Mouse (Mus musculus) monocyte, adult 59 days (primary cell): ENCODE measurements around the gene Lsm2. TPM values are rescaled to one million over a fixed set of nuclear protein-coding genes. Genes with fewer than 3 reads are reported as not detected.

Experiments
- total RNA-seq, 2 experiments: library from RNA; stranded (reverse); gene quantifications; one replicate each; pipeline ENCODE4 v1.2.4; 2023

The Lsm2 gene
- 10 to 100 TPM; 18.6 to 21.1 TPM for total RNA-seq

DNA sequence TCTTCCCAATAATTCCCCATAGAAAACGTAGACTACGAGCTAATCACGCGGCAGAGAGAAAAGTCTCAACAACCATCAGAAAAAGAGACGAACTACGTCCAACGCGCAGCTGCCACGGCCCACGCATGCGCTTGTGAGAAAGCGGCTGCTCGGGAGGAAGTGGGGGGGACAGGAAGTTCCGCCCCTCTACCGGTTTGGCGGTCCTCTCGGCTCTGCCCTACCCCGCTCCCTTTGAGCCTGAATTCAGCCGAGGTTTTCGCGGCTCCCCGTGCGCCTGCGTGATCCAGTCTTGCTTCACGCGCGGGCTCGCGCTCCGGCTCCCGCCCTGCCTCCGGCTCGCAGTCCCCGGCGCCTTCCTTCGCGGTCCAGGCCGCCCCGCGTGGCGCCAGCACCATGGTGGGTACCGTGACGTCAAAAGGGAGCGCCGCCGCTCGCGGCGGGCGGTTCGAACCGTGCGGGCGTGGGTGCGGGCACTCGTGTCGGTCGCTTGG, at the start of gene Lsm2:
Gene Lsm2 (plus strand): TSS at position 173 of the 491 bp plus-strand sequence.

DNA sequence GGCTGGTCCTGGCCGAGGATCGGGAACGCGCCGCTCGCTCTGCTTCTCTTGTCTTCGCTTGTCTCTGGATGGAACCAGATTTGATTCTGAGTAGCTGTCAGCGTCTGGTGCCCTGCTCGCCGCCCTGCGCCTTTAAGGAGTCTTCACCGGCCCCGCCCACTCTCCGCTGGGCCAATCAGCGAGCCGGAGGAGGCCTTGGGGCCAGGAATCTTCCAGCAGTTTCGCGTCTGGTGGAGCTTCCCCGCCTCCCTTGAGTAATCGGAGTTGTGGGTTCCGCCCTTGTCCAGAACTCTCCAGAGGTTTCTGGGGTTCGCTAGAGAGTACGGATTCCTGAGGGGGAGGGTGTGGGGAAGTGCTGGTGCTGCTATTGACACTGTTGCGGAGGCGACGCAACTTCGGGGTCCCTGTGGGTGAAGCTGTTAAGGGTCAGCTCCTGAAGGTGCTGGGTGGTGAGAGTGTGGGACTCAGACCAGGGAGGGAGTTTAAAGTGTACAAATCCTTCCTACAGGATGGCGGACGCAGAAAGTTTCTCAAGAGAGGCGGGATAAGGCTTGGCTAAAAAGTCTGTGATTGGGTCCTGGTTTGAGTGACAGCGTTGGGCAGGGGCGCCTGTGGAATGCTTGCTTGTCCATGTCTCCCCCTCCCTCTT, 22.4 kb upstream of the Lsm2 start, which contains the start of gene Hspa1b:
Gene Hspa1b (minus strand): TSS at position 109 of the 649 bp plus-strand sequence.

GRCm38 (mm10) chr17:34969822-34970221, 11.8 kb upstream of the Lsm2 start, which contains the start of gene Gm20481:
Gm20481 (plus strand) TSS chr17:34969912.

DNA sequence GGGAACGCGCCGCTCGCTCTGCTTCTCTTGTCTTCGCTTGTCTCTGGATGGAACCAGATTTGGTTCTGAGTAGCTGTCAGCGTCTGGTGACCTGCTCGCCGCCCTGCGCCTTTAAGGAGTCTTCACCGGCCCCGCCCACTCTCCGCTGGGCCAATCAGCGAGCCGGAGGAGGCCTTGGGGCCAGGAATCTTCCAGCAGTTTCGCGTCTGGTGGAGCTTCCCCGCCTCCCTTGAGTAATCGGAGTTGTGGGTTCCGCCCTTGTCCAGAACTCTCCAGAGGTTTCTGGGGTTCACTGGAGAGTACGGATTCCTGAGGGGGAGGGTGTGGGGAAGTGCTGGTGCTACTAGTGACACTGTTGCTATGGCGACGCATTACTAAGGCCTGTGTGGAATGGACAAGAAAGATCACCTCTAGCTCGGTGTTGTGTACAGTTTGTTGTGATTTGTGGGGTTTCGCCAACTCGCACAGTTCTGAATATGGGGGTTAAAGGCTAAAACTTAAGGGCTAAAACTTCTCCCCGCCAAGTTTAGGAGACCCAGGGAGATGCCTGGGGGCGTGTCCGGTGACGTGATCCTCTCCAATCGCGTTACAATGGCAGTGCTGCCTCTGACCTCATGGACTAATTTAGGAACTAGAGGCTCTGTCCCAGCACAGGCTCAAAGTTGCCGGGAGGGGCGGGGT, 9.5 kb upstream of the Lsm2 start, which contains the start of the genes Hspa1a and Hspa1l:
Gene Hspa1a (minus strand): TSS at position 88 of the 681 bp plus-strand sequence.
Gene Hspa1l (plus strand): TSS at position 635 of the 681 bp plus-strand sequence.

GRCm38 (mm10) chr17:35000717-35001451, 19.2 kb downstream of the Lsm2 start, which contains the start of gene Vars:
Vars (plus strand) TSS chr17:35000987.

DNA sequence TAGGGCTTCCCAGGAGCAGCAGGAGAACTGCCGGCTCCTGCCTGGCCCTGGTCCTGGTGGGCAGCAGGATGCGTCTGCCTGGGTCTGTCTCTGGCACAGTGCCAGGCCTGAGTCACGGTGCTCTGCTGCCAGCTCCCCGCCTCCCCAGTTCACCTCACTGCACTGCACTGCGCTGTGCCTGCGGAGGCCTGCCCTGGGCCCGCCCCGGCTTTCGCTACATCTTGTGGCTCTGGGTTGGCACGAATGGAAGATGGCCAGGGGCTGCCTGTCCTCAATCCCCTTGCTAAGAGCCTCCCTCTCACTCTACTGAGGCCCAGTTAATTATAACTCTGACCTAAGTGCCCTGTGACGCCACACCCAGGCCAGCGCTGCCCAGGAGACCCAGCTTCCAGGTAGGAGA, 34.7 kb downstream of the Lsm2 start, which contains the start of gene Vwa7:
Gene Vwa7 (plus strand): TSS at position 204 of the 400 bp plus-strand sequence.

GRCm38 (mm10) chr17:35027277-35028068, 45.8 kb downstream of the Lsm2 start, which contains the start of gene Sapcd1:
Sapcd1 (minus strand) TSS chr17:35028016.

Other genes starting within 250 kb of the Lsm2 start
- 10 to 100 TPM in 1 of 2 experiments, 1 to 10 TPM in 1; 5.0 to 25.9 TPM for gene C4b, start 238.0 kb upstream of the Lsm2 start, total RNA-seq
- not detected for gene Cyp21a1, start 177.3 kb upstream of the Lsm2 start, total RNA-seq
- gene Stk19, start 144.9 kb upstream of the Lsm2 start, total RNA-seq, result 10 to 100 TPM; 64.1 to 71.7 TPM
- gene Dxo, start 144.8 kb upstream of the Lsm2 start, total RNA-seq, result 10 to 100 TPM; 48.5 to 48.9 TPM
- 10 to 100 TPM; 83.5 to 92.5 TPM for gene Skiv2l, start 131.7 kb upstream of the Lsm2 start, total RNA-seq
- gene Nelfe, start 131.5 kb upstream of the Lsm2 start, total RNA-seq, result 10 to 100 TPM; 21.6 to 31.4 TPM
- gene Cfb, start 119.3 kb upstream of the Lsm2 start, total RNA-seq, result 10 to 100 TPM; 10.9 to 15.3 TPM
- 1 to 10 TPM; 3.3 to 3.8 TPM for gene Zbtb12, start 102.4 kb upstream of the Lsm2 start, total RNA-seq
- not detected for gene Gm20547, start 99.8 kb upstream of the Lsm2 start, total RNA-seq
- gene C2, start 83.6 kb upstream of the Lsm2 start, total RNA-seq, result 10 to 100 TPM; 16.6 to 17.2 TPM
- gene Ehmt2, start 83.4 kb upstream of the Lsm2 start, total RNA-seq, result 100 to 1,000 TPM; 134 to 139 TPM
- not detected for gene Slc44a4, start 67.4 kb upstream of the Lsm2 start, total RNA-seq
- gene Neu1, start 50.6 kb upstream of the Lsm2 start, total RNA-seq, result 10 to 100 TPM; 58.9 to 60.2 TPM
- 100 to 1,000 TPM; 240 to 289 TPM for gene Hspa1b, start 22.6 kb upstream of the Lsm2 start, total RNA-seq
- not detected for gene Gm20481, start 11.9 kb upstream of the Lsm2 start, total RNA-seq
- 100 to 1,000 TPM; 322 to 373 TPM for gene Hspa1a, start 9.7 kb upstream of the Lsm2 start, total RNA-seq
- under 1 TPM; 0.55 to 0.76 TPM for gene Hspa1l, start 9.2 kb upstream of the Lsm2 start, total RNA-seq
- 10 to 100 TPM; 89.4 to 93.9 TPM for gene Vars, start 19.1 kb downstream of the Lsm2 start, total RNA-seq
- under 1 TPM in 1 of 2 experiments, not detected in 1; 0.16 TPM for gene Vwa7, start 34.7 kb downstream of the Lsm2 start, total RNA-seq
- not detected for gene Sapcd1, start 46.2 kb downstream of the Lsm2 start, total RNA-seq
- gene Msh5, start 64.9 kb downstream of the Lsm2 start, total RNA-seq, result 1 to 10 TPM; 1.0 to 2.2 TPM
- 100 to 1,000 TPM; 258 to 267 TPM for gene Clic1, start 68.1 kb downstream of the Lsm2 start, total RNA-seq
- gene Ddah2, start 77.2 kb downstream of the Lsm2 start, total RNA-seq, result 1 to 10 TPM; 1.2 to 1.7 TPM
- not detected for gene Ly6g6c, start 83.5 kb downstream of the Lsm2 start, total RNA-seq
- gene Mpig6b, start 84.3 kb downstream of the Lsm2 start, total RNA-seq, result not detected
- not detected for gene Ly6g6e, start 95.0 kb downstream of the Lsm2 start, total RNA-seq
- gene Ly6g6d, start 96.2 kb downstream of the Lsm2 start, total RNA-seq, result not detected
- not detected for gene Ly6g6f, start 103.7 kb downstream of the Lsm2 start, total RNA-seq
- 10 to 100 TPM; 58.8 to 60.6 TPM for gene Abhd16a, start 107.4 kb downstream of the Lsm2 start, total RNA-seq
- not detected for gene Ly6g5c, start 126.4 kb downstream of the Lsm2 start, total RNA-seq
- under 1 TPM; 0.42 to 0.61 TPM for gene Ly6g5b, start 133.6 kb downstream of the Lsm2 start, total RNA-seq
- gene Gpank1, start 139.6 kb downstream of the Lsm2 start, total RNA-seq, result 10 to 100 TPM; 22.2 to 30.3 TPM
- gene Csnk2b, start 140.2 kb downstream of the Lsm2 start, total RNA-seq, result 100 to 1,000 TPM; 133 to 155 TPM
- gene D17H6S53E, start 144.5 kb downstream of the Lsm2 start, total RNA-seq, result 10 to 100 TPM; 15.5 to 25.3 TPM
- not detected for gene Apom, start 150.2 kb downstream of the Lsm2 start, total RNA-seq
- 100 to 1,000 TPM; 324 to 360 TPM for gene Bag6, start 153.3 kb downstream of the Lsm2 start, total RNA-seq
- gene Prrc2a, start 183.0 kb downstream of the Lsm2 start, total RNA-seq, result 100 to 1,000 TPM; 227 to 228 TPM
- 100 to 1,000 TPM; 172 to 206 TPM for gene Aif1, start 194.2 kb downstream of the Lsm2 start, total RNA-seq
- gene Lst1, start 206.6 kb downstream of the Lsm2 start, total RNA-seq, result 100 to 1,000 TPM; 935 to 974 TPM
- gene Ltb, start 212.6 kb downstream of the Lsm2 start, total RNA-seq, result 10 to 100 TPM; 72.7 to 86.4 TPM
- gene Tnf, start 220.1 kb downstream of the Lsm2 start, total RNA-seq, result 10 to 100 TPM; 57.3 to 92.8 TPM
- not detected for gene Lta, start 223.5 kb downstream of the Lsm2 start, total RNA-seq
- 1 to 10 TPM in 1 of 2 experiments, not detected in 1; 1.3 TPM for gene Gm16181, start 239.0 kb downstream of the Lsm2 start, total RNA-seq